Mouse (Mus musculus) heart, embryonic 11.5 days (tissue): ENCODE results near the gene Pbx4. TPM values are rescaled to one million over a fixed set of nuclear protein-coding genes. Genes with fewer than 3 reads are reported as not detected.
A peak's percentile ranks its signal among the peaks of the same experiment; 100 is the strongest.

Experiments used
- ATAC-seq: fragments of 200-750 bp; cut with Nextera tagmentation; replicated peaks from 2 replicates; pipeline ENCODE4 v1.8.0; 2017; ENCODE audit warnings: moderate library complexity; ENCODE audit not compliant: insufficient number of reproducible peaks, low FRiP score, low TSS enrichment
- H3K27ac ChIP-seq: fragments of 300-500 bp; sonication (generic); 2 replicates; pipeline ENCODE4 v1.5.1; 2014; ENCODE audit warnings: mild to moderate bottlenecking, low read depth, low read length
- H3K27me3 ChIP-seq: fragments of 300-500 bp; sonication (generic); 2 replicates; pipeline ENCODE4 v1.6.1; 2014; ENCODE audit warnings: mild to moderate bottlenecking, low read length, mixed read lengths; ENCODE audit not compliant: control insufficient read depth, insufficient read depth
- H3K36me3 ChIP-seq: fragments of 300-500 bp; sonication (generic); 2 replicates; pipeline ENCODE4 v1.6.1; 2014; ENCODE audit warnings: mild to moderate bottlenecking, low read length, moderate library complexity, mixed read lengths; ENCODE audit not compliant: control insufficient read depth, insufficient read depth
- H3K4me1 ChIP-seq: fragments of 300-500 bp; sonication (generic); 2 replicates; pipeline ENCODE4 v1.6.1; 2014; ENCODE audit warnings: low read length; ENCODE audit not compliant: control insufficient read depth, insufficient read depth
- H3K4me2 ChIP-seq: fragments of 300-500 bp; sonication (generic); 2 replicates; pipeline ENCODE4 v1.6.1; 2014; ENCODE audit warnings: mild to moderate bottlenecking, moderate library complexity
- H3K4me3 ChIP-seq: fragments of 300-500 bp; sonication (generic); 2 replicates; pipeline ENCODE4 v1.5.1; 2014; ENCODE audit warnings: low read depth, low read length
- H3K9ac ChIP-seq: fragments of 300-500 bp; sonication (generic); 2 replicates; pipeline ENCODE4 v1.6.1; 2014; ENCODE audit warnings: mild to moderate bottlenecking, low read depth, low read length, moderate library complexity
- H3K9me3 ChIP-seq: fragments of 300-500 bp; sonication (generic); replicated peaks from 2 replicates; pipeline ENCODE4 v1.6.1; 2016; ENCODE audit warnings: low read length; ENCODE audit not compliant: control insufficient read depth
- WGBS: fragments of 180-500 bp; shearing (Covaris S2); extraction: QIAGEN DNeasy Blood & Tissue Kit; methylation state at CpG from one replicate; pipeline ENCODE4 v1.1.7; 2014; ENCODE audit not compliant: insufficient replicate concordance; 5-methylcytosine and 5-hydroxymethylcytosine counted together
- polyA plus RNA-seq: library from polyadenylated mRNA; unstranded; fragments of >200 nt; fragmentation: Nextera tagmentation; extraction: Ambion mirVana; gene quantifications from 2 replicates; pipeline ENCODE4 v1.2.1, GENCODE M21; 2014

Pbx4 gene
- polyA plus RNA-seq, 1 experiment from 2014 or later = 4.0 TPM

DNA sequence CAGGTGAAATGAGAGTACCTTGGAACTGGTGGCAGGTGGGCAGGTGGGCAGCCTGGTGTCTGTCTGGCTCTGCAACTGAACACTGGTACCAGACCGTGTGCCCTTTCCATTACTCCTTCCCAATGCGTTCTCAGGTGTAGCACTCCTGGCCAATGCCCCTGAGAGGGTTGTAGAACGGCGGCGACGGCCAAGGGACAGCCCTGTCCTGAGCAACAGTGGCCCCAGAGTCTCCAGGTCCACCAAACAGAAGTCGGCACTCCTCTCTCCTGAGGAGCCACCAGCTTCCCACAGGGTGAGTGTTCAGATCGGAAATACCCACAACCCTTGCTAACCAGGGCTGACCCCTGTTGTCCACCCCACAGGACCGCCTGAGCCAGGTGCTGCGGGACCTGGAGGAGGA, 27.2 kb upstream of the Pbx4 start:
- H3K27me3 ChIP-seq = no peaks in the 10 kb centered on the region
- no peak overlapping the region for H3K9ac ChIP-seq
- no peak overlapping the region for H3K4me2 ChIP-seq
- no peak overlapping the region for H3K27ac ChIP-seq
- no peak for ATAC-seq
- no peak overlapping the region for H3K4me3 ChIP-seq
- H3K4me1 ChIP-seq = 0 out of 2 replicates have a peak, but pooled peaks cover 2% of the 10 kb centered on the region
- 91% methylated on average over 10 of the region's 10 CpGs for WGBS
- H3K36me3 ChIP-seq = peaks cover 62% of the 10 kb centered on the region
- H3K9me3 ChIP-seq = no peaks in the 10 kb centered on the region

DNA sequence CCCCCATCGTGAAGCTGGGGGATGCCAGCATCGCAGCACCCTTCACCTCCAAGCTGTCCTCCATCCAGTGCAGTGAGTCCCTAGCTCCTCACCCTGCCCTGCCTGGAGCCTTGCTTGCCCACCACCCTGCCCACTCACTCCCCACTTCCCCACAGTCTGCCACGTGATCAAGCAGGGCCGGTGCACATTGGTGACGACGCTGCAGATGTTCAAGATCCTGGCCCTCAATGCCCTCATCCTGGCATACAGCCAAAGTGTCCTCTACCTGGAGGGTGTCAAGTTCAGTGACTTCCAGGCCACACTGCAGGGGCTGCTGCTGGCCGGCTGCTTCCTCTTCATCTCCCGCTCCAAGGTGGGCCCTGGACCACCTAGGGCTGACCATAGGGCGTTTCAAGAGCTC, 26.8 kb upstream of the Pbx4 start:
- no peak overlapping the region for H3K4me2 ChIP-seq
- 89% methylated on average over 9 of the region's 9 CpGs for WGBS
- no peak for ATAC-seq

DNA sequence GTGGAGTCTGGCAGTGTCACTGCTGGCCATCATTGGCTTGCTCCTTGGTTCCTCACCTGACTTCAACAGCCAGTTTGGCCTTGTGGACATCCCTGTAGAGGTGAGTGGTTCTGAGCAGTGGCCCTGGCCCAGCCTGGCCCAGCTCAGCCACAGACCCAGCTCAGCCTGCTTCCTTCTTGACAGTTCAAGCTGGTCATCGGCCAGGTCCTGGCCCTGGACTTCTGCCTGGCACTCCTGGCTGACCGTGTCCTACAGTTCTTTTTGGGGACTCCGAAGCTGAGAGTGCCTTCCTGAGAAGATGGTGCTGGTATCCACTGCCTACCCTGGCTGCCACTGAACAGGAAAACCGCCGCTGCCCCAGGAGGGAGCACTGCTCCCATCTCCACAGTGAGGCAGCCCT, 25.1 kb upstream of the Pbx4 start:
- Histone ChIP-seq H3K9me3 (no peaks in the 10 kb centered on the region), H3K36me3 (peaks cover 53% of the 10 kb centered on the region), H3K27ac (no peak overlapping the region), H3K4me2 (no peak overlapping the region), H3K4me1 (0 out of 2 replicates have a peak, but pooled peaks cover 2% of the 10 kb centered on the region), H3K4me3 (no peak overlapping the region), H3K27me3 (no peaks in the 10 kb centered on the region), H3K9ac (no peak overlapping the region)
- 95% methylated on average over 5 of the region's 5 CpGs for WGBS
- ATAC-seq = no peak

More for the DNA sequence above, 26.8 kb upstream of the Pbx4 start:
- no peak overlapping the region for H3K4me3 ChIP-seq
- H3K36me3 ChIP-seq = peaks cover 59% of the 10 kb centered on the region
- 0 out of 2 replicates have a peak, but pooled peaks cover 2% of the 10 kb centered on the region for H3K4me1 ChIP-seq
- no peaks in the 10 kb centered on the region for H3K9me3 ChIP-seq
- H3K27ac ChIP-seq = no peak overlapping the region
- H3K9ac ChIP-seq = no peak overlapping the region
- no peaks in the 10 kb centered on the region for H3K27me3 ChIP-seq

DNA sequence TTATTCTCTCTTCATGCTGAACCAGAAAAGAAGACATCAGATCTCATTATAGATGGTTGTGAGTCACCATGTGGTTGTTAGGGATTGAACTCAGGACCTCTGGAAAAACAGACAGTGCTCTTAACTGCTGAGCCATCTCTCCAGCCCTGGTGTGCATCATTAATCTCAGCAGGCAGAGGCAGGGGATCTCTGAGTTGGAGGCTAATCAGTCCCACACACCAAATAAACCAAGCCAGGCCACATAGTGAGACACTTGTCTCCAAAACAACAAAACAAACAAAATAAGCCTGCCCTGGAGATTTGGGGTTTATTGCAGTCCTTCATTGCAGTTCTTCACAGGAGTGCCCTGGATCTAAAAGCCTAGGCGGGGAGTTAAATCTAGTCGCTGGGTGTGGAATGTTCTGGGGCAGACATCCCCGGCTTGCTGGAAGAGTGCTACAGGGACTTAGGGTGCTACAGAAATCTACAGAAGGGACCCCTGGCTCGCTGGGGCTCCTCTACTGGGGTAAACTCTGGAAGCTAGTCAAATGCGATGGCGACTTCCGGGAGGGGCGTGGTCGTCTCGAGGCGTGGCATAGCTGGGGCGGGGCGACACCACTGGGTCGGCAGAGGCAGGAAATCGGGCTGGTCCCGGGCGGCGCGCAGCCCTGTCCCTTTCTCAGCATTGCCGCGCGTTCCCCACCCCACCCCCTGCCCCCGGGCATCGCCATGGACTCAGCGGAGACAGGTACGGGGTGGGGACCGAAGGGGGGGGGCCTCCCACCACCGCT, 24.0 kb upstream of the Pbx4 start, which contains the start of gene Gmip:
Gmip (plus strand) TSS at position 586 of the 770 bp plus-strand sequence.
- H3K4me2 ChIP-seq = peak within 1 kb of the TSS; percentile 96
- 7% methylated on average over 27 of the region's 28 CpGs for WGBS
- H3K36me3 ChIP-seq = peaks cover 43% of the 10 kb centered on the region
- H3K9me3 ChIP-seq = no peaks in the 10 kb centered on the region
- H3K4me3 ChIP-seq = peak within 1 kb of the TSS; percentile 67
- H3K9ac ChIP-seq = peak within 1 kb of the TSS; percentile 76
- H3K4me1 ChIP-seq = 0 out of 2 replicates have a peak, but pooled peaks cover 2% of the 10 kb centered on the region
- no peak within 1 kb of the TSS for H3K27ac ChIP-seq
- ATAC-seq = peak; percentile 56
- no peaks in the 10 kb centered on the region for H3K27me3 ChIP-seq

DNA sequence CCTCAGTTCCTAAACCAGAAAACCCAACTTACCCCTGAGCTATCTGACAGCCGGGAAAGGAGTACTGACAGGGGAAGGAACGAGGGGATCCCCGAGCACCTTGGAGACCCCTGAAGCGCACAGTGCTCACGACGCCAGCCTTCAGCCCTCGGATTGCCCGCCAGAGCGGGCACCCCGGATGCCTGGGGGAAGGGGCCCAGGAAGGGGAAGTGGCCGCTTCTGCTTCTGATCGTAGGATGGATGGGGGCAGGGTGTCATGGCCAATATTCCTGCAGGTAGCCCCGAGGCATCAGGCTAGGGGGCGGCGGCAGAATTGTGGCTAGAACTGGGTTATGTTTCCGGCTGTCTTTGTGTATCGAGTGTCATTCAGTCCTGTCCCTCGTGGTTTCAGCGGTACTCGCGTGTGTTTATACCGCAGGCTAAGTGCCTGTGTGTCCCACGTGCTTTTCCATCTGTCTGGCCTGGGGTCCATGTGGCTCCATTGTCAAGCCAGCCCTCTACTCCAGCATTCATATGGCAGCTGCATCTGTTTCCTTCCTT, 23.4 kb upstream of the Pbx4 start:
- Histone ChIP-seq H3K27me3 (no peaks in the 10 kb centered on the region), H3K4me1 (0 out of 2 replicates have a peak, but pooled peaks cover 2% of the 10 kb centered on the region), H3K36me3 (peaks cover 41% of the 10 kb centered on the region), H3K27ac (no peak overlapping the region), H3K9me3 (no peaks in the 10 kb centered on the region), H3K9ac (peak overlapping the region; percentile 76), H3K4me2 (peak overlapping the region; percentile 96), H3K4me3 (peak overlapping the region; percentile 67)
- ATAC-seq = peak; percentile 6; the same call in 1 of the 2 replicates
- WGBS = 1% methylated on average over 23 of the region's 23 CpGs

- Histone ChIP-seq H3K4me3 (no peak overlapping the region), H3K36me3 (peaks cover 41% of the 10 kb centered on the region), H3K9me3 (no peaks in the 10 kb centered on the region), H3K27me3 (no peaks in the 10 kb centered on the region), H3K9ac (no peak overlapping the region), H3K27ac (no peak overlapping the region), H3K4me1 (0 out of 2 replicates have a peak, but pooled peaks cover 2% of the 10 kb centered on the region), H3K4me2 (no peak overlapping the region)
- ATAC-seq = no peak
- WGBS = 43% methylated on average over 3 of the region's 3 CpGs
Observed at GRCm38 (mm10) chr8:69809820-69810219, 22.5 kb upstream of the Pbx4 start.

DNA sequence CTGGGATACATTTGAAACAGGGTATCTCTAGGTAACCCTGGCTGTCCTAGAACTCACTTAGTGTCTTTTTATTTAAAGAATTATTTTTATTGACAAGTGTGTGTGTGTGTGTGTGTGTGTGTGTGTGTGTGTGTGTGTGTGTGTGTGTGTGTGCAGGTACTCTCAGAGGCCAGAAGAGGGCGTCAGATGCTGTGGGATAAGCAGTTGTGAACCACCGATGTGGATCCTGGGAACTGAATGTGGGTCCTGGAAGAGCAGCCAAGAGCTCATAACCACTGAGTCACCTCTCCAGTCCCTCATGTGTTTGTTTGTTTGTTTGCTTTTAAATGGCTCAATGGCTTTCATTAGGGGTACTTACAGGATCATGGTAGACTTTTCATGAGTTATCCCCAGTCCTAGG, 17.4 kb upstream of the Pbx4 start:
- peaks cover 18% of the 10 kb centered on the region for H3K36me3 ChIP-seq
- no peak overlapping the region for H3K27ac ChIP-seq
- 86% methylated on average over 2 of the region's 2 CpGs for WGBS

GRCm38 (mm10) chr8:69815396-69815795, 16.9 kb upstream of the Pbx4 start:
- Histone ChIP-seq H3K27me3 (no peaks in the 10 kb centered on the region), H3K27ac (no peak overlapping the region), H3K4me3 (no peak overlapping the region), H3K4me2 (no peak overlapping the region), H3K4me1 (peaks cover 6% of the 10 kb centered on the region; the same call in 1 of the 2 replicates), H3K9ac (no peak overlapping the region), H3K36me3 (peaks cover 17% of the 10 kb centered on the region), H3K9me3 (no peaks in the 10 kb centered on the region)
- no peak for ATAC-seq
- WGBS = 84% methylated on average over 4 of the region's 4 CpGs

More for the DNA sequence above, 17.4 kb upstream of the Pbx4 start:
- H3K4me1 ChIP-seq = peaks cover 6% of the 10 kb centered on the region; the same call in 1 of the 2 replicates
- H3K9ac ChIP-seq = no peak overlapping the region
- H3K27me3 ChIP-seq = no peaks in the 10 kb centered on the region
- no peak overlapping the region for H3K4me2 ChIP-seq
- H3K4me3 ChIP-seq = no peak overlapping the region
- no peak for ATAC-seq
- no peaks in the 10 kb centered on the region for H3K9me3 ChIP-seq
